Mouse (Mus musculus) adrenal gland, postnatal 14 days (tissue): ENCODE measurements at regions not wholly inside any gene's neighbourhood (a gene's known extent, or its start where the extent isn't known, plus 50 kb on each side); places are given as distances from the start of the nearest gene placed in this dataset.
"Not testable (repeated sequence)": the region's sequence is repeated elsewhere in the genome, so short reads cannot be mapped to it uniquely, and the experiment has no call there.

ENCODE experiments used
- DNase-seq: peaks from one replicate; pipeline ENCODE4 v3.0.0; 2021; ENCODE audit warnings: mixed read lengths

- no peak for DNase-seq
Observed at GRCm38 (mm10) chr14:46591211-46591610, 169.1 kb upstream of the Cdkn3 start.

DNA sequence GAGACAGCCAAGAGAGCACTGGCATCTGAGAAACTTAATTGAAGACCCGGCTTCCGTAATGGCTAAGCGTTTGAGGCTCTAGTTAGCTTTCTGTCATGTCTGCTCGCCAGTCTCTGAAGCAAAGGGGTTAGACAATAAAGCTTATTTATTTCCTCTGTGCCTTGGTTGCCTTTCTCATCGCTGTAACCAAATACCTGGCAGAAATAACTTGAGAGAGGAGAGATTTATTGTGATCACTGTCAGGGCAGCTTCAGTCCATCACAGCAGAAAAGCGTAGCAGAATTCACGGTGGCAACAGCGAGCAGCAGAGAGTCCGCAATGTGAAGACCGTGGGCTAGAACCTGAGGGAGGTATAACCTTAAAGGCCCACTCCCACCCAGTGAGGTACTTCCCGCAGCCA, 174.2 kb upstream of the Cdkn3 start:
- DNase-seq = no peak

DNA sequence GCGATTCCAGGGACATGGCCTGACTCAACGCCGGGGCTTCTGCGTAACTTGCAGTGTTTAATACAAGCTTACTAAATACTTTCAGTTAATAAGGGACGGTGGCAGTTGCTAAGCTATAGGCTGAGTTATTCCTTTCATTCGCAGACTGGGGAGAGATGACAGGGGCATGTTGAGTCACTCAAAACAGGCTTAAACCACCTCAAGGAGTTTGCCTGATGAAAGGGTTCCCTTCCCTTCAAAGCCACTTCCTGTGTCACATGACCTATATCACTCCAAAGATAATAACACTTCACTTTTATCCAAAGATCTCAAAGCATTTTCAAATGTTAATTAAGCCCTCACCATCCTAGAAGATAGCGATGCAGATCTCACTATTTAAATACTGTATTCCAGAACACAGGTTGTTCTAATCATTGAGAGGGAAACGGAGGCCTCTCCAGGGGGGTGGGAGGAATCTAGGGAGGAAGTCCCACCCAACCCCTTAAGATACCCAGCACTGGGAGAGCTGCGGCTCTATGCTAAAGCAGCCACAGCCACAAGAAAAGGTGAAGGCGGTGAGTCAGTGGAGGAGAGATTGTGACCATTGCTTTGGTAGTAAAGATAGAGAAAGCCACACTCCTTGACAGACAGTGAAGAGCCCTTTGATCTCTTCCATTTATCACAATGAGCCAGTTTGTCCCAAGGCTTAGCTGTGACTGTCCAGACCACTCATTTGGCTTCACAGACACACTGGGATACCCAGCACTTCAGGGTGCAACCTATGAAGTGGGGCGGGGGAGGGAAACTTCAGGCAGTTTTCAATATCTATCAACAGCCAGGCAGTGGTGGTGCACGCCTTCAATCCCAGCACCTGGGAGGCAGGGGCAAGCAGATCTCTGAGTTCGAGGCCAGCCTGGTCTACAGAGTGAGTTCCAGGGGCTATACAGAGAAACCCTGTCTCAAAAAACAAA, 182.0 kb upstream of the Cdkn3 start:
- DNase-seq = no peak

DNA sequence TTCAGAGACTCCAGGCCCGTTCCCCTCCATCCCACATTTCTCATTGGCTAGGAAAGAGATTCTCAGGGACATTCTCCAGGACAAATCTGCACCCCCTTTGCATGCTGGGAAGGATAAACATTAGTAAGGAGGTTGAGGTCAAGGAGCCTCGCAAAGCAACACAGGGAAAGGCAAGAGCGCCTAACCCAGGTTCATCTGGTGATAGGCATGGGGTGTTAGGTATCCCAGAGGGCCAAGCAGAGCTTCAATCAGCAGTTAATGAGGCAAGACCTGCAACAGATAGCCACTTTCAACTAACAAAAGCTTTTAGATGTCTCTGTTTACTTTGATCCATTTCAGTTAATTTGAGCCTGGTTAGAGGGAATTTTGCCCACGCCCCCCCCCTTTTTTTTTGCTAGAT, 184.5 kb upstream of the Cdkn3 start:
- DNase-seq = no peak

- no peak for DNase-seq
Observed at GRCm38 (mm10) chr14:46575414-46575813, 184.9 kb upstream of the Cdkn3 start.

- DNase-seq = no peak
Observed at GRCm38 (mm10) chr14:46573401-46573800, 182.9 kb upstream of the Bmp4 start.

GRCm38 (mm10) chr14:46572972-46573371, 182.5 kb upstream of the Bmp4 start:
- DNase-seq = not testable (repeated sequence)

DNA sequence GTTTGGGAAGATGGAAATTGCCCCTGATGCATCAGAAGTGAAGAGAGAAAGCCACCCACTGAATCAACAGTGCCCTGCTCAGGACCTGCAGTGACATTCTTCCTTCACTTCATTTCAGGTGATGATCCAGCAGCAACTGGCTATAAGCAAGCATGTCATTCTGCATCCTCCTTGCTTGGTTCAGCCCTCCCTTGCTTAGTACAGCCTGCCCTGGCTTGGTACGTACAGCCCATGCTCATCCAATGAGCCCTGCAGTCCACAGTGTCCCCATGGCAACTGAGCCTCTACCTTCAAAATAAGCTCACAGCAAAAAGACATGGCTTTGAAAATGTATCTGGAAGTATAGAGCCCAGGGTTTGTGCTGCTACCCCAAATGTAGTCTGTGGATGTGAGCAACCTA, 181.4 kb upstream of the Bmp4 start:
- DNase-seq = no peak

DNA sequence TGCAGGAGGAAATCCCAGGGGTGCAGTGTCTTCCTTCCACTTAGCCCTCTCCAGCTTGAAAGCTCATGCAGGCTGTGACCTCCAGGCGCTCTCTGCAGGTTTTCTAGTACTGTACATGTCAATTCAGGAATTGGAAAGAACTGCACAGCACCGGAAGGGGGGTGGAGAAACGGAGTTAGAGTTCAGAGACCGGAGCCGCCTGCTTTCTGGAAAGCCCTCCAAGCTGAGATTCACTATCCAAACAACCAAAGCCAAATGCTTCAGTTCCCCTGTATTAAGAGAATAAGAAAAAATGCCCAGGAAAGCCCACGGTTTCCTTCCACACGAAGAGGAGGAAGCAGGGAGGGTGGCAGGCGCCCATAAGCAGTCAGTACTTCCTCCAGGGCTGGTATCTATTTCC, 178.8 kb upstream of the Bmp4 start:
- DNase-seq = no peak

- peak; percentile 44 for DNase-seq
Observed at GRCm38 (mm10) chr14:46567411-46567780, 176.9 kb upstream of the Bmp4 start.

GRCm38 (mm10) chr14:46566681-46567410, 176.4 kb upstream of the Bmp4 start:
- DNase-seq = no peak

GRCm38 (mm10) chr14:46564998-46565397, 174.5 kb upstream of the Bmp4 start:
- peak; percentile 53 for DNase-seq

- no peak for DNase-seq
Observed at GRCm38 (mm10) chr14:46562016-46562415, 171.5 kb upstream of the Bmp4 start.

DNA sequence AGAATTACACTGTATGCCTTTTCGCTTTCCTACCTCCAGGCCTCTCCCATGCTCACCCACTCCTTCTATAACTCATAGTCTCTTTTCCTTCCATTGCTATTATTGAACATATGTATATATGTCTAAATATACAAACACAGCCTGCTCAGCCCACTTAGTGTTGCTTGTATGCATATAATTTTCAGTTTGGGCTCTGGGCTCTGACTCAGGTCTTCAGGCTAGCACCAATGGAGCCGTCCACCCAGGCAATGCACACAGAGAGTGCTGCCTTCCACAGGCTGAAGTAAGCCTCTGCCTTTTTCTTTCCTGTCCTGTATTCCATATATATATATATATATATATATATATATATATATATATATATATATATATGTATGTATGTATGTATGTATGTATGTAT, 162.8 kb upstream of the Bmp4 start:
- DNase-seq = no peak

DNA sequence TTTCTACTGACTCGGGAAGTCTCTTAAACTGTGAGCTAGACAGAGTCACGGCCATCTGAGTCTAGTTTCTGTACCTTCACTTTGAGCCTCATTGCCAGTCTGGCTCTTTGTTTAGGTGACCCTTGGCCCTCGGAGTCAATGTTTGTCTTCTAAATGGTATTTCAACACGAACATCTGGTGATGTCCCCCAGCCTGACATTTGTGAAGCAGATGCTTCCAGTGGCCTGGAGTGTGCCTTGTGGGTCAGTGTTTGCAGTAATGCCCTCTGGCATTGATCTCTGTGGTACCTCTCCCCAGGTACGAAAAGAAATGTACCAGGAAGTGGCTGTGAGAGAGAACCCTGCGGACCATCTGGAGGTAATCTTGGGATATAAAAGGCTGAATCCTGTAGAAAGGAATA, 155.7 kb upstream of the Bmp4 start:
- DNase-seq = no peak

DNA sequence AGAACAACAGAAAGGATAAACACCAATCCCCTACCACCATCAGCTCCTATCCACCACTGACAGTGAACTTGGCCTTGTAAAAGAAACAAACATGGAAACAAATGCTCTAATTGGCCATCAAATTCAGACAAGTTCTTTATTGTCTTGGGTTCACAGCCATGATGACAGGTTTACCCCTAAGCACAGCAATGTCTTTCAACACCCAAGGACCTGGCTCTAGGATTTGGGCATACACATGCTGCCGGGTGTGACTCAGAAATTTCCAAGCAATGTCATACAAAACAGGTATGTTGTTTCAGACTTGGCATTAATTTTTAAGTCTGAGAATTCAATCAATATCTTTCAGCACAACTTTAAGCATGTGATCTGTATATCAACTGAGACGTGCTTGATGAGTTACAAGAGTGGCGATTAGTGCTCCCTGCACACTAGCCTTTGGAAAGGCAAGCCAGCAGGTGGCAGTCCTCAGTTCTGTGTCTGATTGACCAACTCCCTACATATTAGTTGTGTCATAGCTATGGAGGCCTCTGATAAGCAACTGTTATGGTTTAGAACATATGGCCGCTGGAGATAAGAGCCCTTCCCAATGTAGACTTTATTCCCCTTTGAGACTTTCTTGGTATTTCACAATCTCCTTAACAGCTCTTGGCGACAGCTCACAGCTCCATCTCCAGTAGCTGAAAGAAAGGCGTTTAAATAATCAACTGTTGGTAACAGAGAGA, 149.2 kb upstream of the Bmp4 start:
- DNase-seq = no peak

GRCm38 (mm10) chr14:46536002-46536762, 145.7 kb upstream of the Bmp4 start:
- DNase-seq = no peak

DNA sequence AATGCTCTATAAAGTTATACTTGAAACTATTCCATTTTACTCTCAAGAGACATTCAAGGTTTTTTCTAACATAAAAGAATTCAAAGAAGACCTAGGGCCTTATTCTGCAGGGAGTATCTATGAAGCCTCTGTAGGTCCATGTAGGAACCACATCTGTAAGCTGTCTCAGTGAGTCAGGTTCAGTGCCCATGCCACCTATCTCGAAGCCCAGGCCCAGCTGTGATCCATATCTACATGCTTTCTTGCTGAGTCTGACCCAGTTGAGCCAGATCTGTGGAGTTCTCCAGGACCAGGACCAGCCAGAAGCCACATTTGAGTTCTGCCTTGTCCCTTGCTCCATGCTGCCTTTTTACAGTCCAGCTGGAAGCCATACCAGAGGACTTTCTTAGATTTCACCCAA, 142.2 kb upstream of the Bmp4 start:
- DNase-seq = no peak

DNA sequence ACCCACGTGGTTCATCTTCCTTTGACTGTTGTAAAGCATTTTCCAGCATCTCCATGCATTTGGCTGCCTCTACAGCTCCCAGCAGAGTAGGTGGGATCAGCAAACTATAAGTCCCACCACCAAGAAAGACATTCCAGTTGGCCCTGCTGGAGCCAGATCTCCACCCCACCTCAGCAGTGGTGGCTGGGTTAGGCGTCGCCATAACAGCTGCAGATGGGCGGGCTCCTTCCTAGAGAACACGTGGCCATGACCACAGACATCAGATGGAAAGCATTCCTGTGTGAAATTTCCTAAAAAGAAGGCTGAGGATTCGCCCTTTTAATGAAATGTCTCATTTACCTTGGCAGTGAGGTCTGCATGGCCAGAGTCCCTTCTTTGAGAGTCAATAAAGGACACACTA, 140.0 kb upstream of the Bmp4 start:
- no peak for DNase-seq

- DNase-seq = no peak
Observed at GRCm38 (mm10) chr14:46529086-46529715, 138.7 kb upstream of the Bmp4 start.

DNA sequence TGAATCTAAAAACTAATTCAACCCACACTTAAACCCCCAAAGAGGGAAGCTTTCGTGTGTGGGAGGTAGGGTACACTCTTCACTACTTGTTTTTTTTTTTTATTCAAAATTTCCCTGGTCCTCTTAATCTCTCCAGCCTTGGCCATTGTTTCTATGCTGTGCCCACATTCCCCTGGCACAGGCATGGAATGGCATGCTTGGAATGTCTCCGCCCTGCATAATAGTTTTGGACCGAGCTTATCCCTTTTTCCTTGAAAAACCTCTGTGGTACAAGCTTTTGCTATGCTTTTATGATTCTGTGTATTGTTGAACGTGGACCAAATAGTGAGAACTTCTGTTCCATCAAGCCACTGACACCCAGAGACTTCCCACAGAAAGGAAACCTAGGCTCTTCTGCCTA, 126.8 kb upstream of the Bmp4 start:
- no peak for DNase-seq

DNA sequence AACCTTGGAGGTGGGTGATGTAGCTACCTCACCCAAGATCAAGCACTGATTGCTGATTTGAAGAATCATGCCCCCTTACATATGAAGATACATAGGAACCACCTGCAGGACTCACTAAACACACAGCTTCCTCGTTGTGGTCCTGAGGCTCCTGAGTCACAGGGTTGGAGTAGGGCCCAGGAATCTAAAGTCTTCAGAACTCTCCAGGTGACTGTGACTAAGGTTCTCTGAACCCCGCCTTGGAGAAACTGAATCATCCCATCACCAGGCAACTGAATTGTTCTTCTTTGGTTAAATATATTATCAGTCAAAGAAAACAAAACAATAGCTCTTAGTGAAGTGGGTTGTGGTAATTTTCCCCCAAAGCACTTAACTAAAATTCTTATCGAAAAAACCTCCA, 125.8 kb upstream of the Bmp4 start:
- DNase-seq = no peak
